Mouse (Mus musculus): ENCODE data around the gene Dbn1. TPM values are rescaled to one million over a fixed set of nuclear protein-coding genes. Genes with fewer than 3 reads are reported as not detected.

Dbn1 gene
- polyA plus RNA-seq, 1 experiment from 2014 or later = 518 TPM

DNA sequence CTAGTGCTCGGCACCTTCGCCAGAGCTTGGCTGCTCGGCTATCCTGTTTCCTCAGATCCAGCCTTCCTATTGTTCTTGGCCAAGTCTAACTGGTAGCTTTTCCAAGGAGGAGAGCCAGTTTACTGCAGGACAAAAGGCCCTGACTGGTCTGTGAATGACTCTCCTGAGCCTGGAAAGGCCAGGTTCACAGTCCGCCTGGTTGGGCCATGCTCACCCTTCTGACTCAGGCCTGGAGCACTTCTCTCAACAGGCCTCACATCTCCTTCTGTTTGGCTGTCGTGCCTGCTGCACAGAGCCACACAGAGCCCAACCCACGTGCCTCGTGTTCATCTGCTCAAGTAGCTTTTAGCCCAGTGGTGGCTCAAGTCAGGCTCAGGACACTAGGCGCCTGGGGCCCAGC is 34.8 kb upstream of the Dbn1 start:
- DNase-seq (ENCODE audit: low spot score) = no peak
- peaks cover 15% of the 10 kb centered on the region for H3K36me3 ChIP-seq
- peak overlapping the region; percentile 70; the same call in 1 of the 2 replicates for H3K27ac ChIP-seq
- peaks cover 17% of the 10 kb centered on the region for H3K4me1 ChIP-seq (replicated peaks)
- no peaks in the 10 kb centered on the region for H3K27me3 ChIP-seq (ENCODE audit: insufficient read depth, poor library complexity, severe bottlenecking)
- 63% methylated on average over 8 of the region's 8 CpGs for WGBS
- no peaks in the 10 kb centered on the region for H3K9me3 ChIP-seq
- no peak overlapping the region for H3K4me3 ChIP-seq

GRCm38 (mm10) chr13:55519606-55520005 is 31.7 kb upstream of the Dbn1 start:
- H3K27me3 ChIP-seq (ENCODE audit: insufficient read depth, poor library complexity, severe bottlenecking) = peaks cover 8% of the 10 kb centered on the region
- no peak for DNase-seq (ENCODE audit: low spot score)
- H3K36me3 ChIP-seq = peaks cover 15% of the 10 kb centered on the region
- H3K27ac ChIP-seq = no peak overlapping the region
- peaks cover 17% of the 10 kb centered on the region for H3K4me1 ChIP-seq (replicated peaks)
- H3K9me3 ChIP-seq = no peaks in the 10 kb centered on the region
- 88% methylated on average over 4 of the region's 4 CpGs for WGBS
- no peak overlapping the region for H3K4me3 ChIP-seq

- peaks cover 11% of the 10 kb centered on the region for H3K27me3 ChIP-seq (ENCODE audit: insufficient read depth, poor library complexity, severe bottlenecking)
- WGBS = 6% methylated on average over 5 of the region's 5 CpGs
Observed at GRCm38 (mm10) chr13:55516955-55517354, 29.0 kb upstream of the Dbn1 start.

DNA sequence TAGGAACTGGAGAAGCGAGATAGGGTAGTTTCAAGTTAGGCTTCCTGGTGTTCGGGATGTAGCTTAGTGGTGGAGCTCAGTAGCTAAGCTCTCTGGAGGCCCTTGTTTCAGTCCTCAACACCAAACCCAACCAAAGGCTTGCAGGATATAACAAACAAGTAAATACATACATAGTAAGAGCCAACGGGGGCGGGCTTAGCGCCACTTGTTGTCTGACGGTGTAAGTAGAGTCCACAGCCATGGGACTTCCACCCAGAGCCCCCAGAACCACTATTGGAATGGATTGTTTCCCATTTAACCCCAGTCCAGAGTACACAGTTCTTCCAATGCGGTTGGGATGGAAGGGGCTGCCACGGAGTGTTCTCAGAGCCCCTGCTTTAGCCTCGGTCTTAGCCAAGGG is 25.9 kb upstream of the Dbn1 start:
- 40% methylated on average over 9 of the region's 9 CpGs for WGBS

More at GRCm38 (mm10) chr13:55516955-55517354, 29.0 kb upstream of the Dbn1 start:
- Histone ChIP-seq H3K4me1 (replicated peaks) (peaks cover 21% of the 10 kb centered on the region), H3K27ac (no peak overlapping the region), H3K9me3 (no peaks in the 10 kb centered on the region), H3K36me3 (no peaks in the 10 kb centered on the region), H3K4me3 (no peak overlapping the region)
- DNase-seq (ENCODE audit: low spot score) = peak; percentile 88

DNA sequence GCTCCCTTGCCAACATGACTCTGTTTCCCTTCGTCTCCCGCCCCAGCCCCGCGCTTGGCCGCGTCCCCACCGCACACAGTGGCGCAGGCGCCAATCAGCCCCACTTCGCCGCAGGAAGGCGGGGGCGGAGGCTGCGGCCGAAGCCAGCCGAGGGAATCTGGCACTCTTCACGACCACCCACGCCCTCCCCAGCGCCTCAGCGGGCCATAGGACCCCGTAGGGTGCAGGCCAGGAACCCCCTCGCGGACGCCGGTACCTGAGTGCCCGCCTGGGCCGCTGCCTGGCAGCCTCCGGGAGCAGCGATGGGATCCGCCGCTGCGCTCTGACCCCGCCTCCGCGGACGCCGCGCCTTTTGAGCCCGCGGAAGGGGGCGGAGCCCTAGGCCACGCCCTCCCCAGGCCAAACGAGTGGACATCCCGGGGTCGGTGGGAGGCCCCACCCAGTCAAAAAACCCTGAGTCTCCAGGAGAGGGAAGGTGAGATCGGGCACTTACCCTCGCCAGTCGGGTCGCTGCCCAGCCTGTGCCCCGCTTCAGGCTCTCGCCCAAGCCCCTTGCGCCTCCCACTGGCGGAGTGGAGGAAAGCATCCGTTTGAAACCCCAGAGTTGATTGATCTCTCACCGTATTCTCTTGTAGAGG is 25.3 kb upstream of the Dbn1 start, which contains the start of gene Pdlim7:
TSS of gene Pdlim7 (minus strand) at position 566 of the 638 bp plus-strand sequence.
- Histone ChIP-seq H3K4me1 (replicated peaks) (peaks cover 49% of the 10 kb centered on the region), H3K27ac (peak within 1 kb of the TSS; percentile 96), H3K36me3 (peaks cover 34% of the 10 kb centered on the region), H3K4me3 (peak within 1 kb of the TSS; percentile 92), H3K27me3 (ENCODE audit: insufficient read depth, poor library complexity, severe bottlenecking) (peaks cover 11% of the 10 kb centered on the region), H3K9me3 (no peaks in the 10 kb centered on the region)
- under 1% methylated on average over 55 of the region's 55 CpGs for WGBS
- peak; percentile 92 for DNase-seq (ENCODE audit: low spot score)

More for the DNA sequence above, 25.9 kb upstream of the Dbn1 start:
- peaks cover 43% of the 10 kb centered on the region for H3K4me1 ChIP-seq (replicated peaks)
- H3K27ac ChIP-seq = no peak overlapping the region
- peaks cover 28% of the 10 kb centered on the region for H3K36me3 ChIP-seq
- H3K9me3 ChIP-seq = no peaks in the 10 kb centered on the region
- peak overlapping the region; percentile 92 for H3K4me3 ChIP-seq
- DNase-seq (ENCODE audit: low spot score) = no peak
- peaks cover 11% of the 10 kb centered on the region for H3K27me3 ChIP-seq (ENCODE audit: insufficient read depth, poor library complexity, severe bottlenecking)

DNA sequence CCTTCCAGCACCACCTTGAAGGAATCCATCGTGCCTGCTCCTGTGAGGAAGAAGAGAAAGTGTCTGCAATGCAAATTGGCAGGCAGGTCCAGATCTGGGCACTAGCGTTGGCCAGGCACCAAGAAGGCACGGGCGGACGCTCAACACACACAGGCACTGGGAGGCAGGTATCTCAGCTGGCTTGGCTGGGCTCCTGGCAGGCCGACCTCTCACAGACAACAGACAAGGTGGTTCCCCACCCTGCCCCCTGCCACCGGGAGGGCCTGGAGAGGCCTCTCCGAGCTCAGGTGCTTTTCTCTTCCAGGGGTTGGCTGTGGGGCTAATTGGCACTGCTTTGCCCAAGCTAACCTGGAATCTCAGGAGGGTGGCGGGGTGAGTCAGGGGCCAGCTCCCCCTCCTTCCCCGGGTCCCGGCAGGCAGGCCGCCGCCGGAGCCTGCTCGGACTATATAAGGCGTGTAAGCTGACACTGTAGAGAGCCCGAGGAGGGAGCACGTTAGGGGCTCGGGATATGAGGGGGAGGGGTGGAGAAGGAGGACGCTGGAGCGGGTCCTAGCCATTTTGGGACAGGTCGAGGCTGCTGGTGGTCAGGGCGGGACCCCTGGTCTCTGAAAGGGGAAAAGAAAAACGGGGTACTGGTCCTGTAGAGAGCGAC is 24.6 kb upstream of the Dbn1 start:
- Histone ChIP-seq H3K27ac (peak overlapping the region; percentile 96), H3K9me3 (no peaks in the 10 kb centered on the region), H3K27me3 (ENCODE audit: insufficient read depth, poor library complexity, severe bottlenecking) (peaks cover 11% of the 10 kb centered on the region), H3K4me3 (peak overlapping the region; percentile 92), H3K36me3 (peaks cover 41% of the 10 kb centered on the region), H3K4me1 (replicated peaks) (peaks cover 52% of the 10 kb centered on the region)
- DNase-seq (ENCODE audit: low spot score) = peak; percentile 76
- 4% methylated on average over 25 of the region's 25 CpGs for WGBS

GRCm38 (mm10) chr13:55511492-55511861 is 23.6 kb upstream of the Dbn1 start:
- Histone ChIP-seq H3K27ac (peak overlapping the region; percentile 96), H3K4me1 (replicated peaks) (peaks cover 52% of the 10 kb centered on the region), H3K27me3 (ENCODE audit: insufficient read depth, poor library complexity, severe bottlenecking) (peaks cover 11% of the 10 kb centered on the region), H3K4me3 (peak overlapping the region; percentile 92), H3K36me3 (peaks cover 52% of the 10 kb centered on the region), H3K9me3 (no peaks in the 10 kb centered on the region)
- WGBS = 42% methylated on average over 5 of the region's 5 CpGs
- peak; percentile 42 for DNase-seq (ENCODE audit: low spot score)

DNA sequence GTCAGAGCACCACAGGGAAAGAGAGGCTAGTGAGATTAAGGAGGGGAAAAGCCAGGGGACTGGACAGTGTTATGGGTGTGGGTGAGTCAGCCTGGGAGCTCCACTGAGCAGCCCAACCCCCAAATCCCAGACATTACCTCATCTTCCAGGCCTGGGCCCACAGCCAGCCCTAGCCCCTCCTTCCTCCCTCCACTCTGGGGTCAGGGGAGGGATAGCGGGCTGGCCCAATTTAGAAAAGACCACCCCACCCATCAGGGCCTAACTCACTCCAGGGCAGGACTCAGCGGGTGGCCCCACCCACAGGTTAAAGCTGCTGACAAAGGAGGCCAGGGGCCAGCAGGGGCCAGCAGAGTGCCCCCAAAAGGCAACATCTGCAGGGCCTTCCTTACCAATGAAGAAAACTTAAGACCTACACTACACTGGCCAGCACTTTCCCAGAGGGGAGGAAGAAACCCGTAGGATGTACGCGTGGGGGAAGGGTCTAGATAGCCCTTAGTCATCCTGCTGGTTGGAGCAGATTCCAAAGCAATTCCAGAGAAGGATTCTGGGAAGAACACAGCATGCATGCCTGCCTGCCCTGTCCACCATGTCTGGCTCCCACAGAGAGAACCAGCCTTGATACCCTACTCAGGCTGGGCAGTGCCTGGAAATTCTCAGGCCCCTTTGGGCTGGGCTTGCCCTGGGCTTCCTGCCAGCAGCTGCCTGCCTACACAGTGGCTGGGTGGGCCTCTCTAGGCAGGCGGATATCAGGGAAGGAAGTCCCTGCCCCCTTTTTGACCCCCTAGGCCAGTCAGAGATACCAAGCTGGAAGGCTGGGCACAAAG is 23.0 kb upstream of the Dbn1 start:
- peak; percentile 51 for DNase-seq (ENCODE audit: low spot score)
- WGBS = 14% methylated on average over 6 of the region's 6 CpGs
- peaks cover 58% of the 10 kb centered on the region for H3K36me3 ChIP-seq
- peaks cover 11% of the 10 kb centered on the region for H3K27me3 ChIP-seq (ENCODE audit: insufficient read depth, poor library complexity, severe bottlenecking)
- H3K4me3 ChIP-seq = peak overlapping the region; percentile 92
- H3K4me1 ChIP-seq (replicated peaks) = peaks cover 52% of the 10 kb centered on the region
- peak overlapping the region; percentile 96 for H3K27ac ChIP-seq
- H3K9me3 ChIP-seq = no peaks in the 10 kb centered on the region

DNA sequence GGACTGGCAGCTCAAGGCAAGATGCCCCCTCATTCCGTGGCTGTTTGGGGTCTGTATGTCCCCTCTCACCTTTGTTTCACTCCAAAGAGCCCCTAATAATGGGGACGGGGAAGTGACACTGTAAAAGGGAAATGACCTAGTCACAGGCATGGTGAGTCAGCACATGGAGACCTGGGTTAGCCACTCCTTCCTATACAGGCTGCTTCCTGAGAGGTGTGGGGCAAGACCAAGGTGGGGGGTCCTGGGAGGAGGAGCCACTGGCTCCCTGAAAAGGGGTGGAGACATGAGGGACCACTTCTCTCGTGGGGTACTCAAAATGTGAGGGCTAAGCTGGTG is 22.4 kb upstream of the Dbn1 start:
- H3K27ac ChIP-seq = peak overlapping the region; percentile 96
- no peak for DNase-seq (ENCODE audit: low spot score)
- peaks cover 10% of the 10 kb centered on the region for H3K27me3 ChIP-seq (ENCODE audit: insufficient read depth, poor library complexity, severe bottlenecking)
- H3K4me1 ChIP-seq (replicated peaks) = peaks cover 52% of the 10 kb centered on the region
- H3K4me3 ChIP-seq = peak overlapping the region; percentile 92; the same call in 1 of the 2 replicates
- 50% methylated on average over 3 of the region's 3 CpGs for WGBS
- peaks cover 64% of the 10 kb centered on the region for H3K36me3 ChIP-seq
- H3K9me3 ChIP-seq = no peaks in the 10 kb centered on the region

DNA sequence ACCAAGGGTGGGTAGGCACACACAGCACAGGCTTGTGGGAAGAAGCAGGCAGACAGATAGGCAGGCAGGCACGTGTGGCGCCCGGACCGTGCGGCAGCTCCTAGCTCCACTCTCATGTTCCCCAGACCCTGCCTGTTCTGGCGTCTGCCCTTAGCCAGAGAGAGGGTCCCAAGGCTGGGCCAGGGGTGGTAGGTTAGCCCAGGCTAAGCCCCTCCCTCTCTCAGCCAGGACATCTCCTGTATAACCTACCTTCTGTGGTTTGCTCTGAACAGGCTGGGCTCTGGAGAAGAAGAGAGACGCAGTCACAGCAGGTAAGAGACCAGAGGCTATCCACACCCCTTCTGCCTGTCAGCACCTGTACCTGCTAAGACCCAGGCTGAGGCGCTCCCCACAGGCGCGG is 20.6 kb upstream of the Dbn1 start:
- no peak overlapping the region for H3K4me3 ChIP-seq
- no peak overlapping the region for H3K27ac ChIP-seq
- no peaks in the 10 kb centered on the region for H3K9me3 ChIP-seq
- 94% methylated on average over 10 of the region's 10 CpGs for WGBS
- no peak for DNase-seq (ENCODE audit: low spot score)
- peaks cover 81% of the 10 kb centered on the region for H3K36me3 ChIP-seq
- peaks cover 47% of the 10 kb centered on the region for H3K4me1 ChIP-seq (replicated peaks)
- no peaks in the 10 kb centered on the region for H3K27me3 ChIP-seq (ENCODE audit: insufficient read depth, poor library complexity, severe bottlenecking)

DNA sequence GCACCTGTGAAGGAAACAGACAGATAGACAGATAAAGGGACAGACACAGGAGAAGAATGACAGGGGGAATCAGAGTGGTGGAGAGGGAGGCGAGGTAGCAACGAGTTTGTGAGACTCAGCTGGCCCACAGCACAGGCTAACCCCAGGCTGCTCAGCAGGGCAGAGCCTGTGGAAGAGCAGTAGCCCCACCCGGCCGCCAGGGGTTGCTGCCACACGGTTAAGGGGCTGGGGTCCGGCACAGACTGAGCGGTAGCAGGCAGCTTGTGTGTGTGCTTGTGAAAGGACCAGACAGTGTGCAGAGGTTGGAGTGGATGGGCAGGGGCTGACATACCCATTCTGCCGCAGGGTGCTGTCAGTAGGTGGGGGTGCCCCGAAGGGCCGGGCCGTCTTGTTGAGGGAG is 20.0 kb upstream of the Dbn1 start:
- DNase-seq (ENCODE audit: low spot score) = no peak
- no peak overlapping the region for H3K27ac ChIP-seq
- WGBS = 63% methylated on average over 11 of the region's 11 CpGs

DNA sequence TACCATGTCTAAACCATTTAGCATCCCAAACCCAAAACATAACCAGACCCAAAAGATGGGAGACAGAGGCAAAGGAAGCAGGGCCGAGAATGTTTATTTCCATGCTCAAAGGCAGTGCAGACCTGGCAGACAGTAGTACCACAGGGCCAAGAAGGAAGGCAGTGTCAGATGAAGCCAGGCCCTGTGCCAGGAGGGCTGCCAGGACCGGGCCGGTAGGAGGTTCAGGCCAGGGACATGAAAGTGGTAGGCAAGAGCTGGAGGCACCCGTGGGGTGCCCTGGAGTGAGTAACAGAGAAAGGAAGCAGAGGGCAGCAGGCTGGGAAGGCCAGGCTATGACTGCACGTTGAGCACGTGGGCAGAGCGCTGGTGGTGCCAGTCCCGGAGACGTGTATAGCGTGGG is 18.8 kb upstream of the Dbn1 start:
- Histone ChIP-seq H3K27me3 (ENCODE audit: insufficient read depth, poor library complexity, severe bottlenecking) (no peaks in the 10 kb centered on the region), H3K4me1 (replicated peaks) (peaks cover 29% of the 10 kb centered on the region), H3K4me3 (no peak overlapping the region), H3K36me3 (peaks cover 99% of the 10 kb centered on the region), H3K9me3 (no peaks in the 10 kb centered on the region), H3K27ac (no peak overlapping the region)
- WGBS = 95% methylated on average over 10 of the region's 10 CpGs
- DNase-seq (ENCODE audit: low spot score) = no peak

More for the DNA sequence above, 20.0 kb upstream of the Dbn1 start:
- Histone ChIP-seq H3K36me3 (peaks cover 88% of the 10 kb centered on the region), H3K27me3 (ENCODE audit: insufficient read depth, poor library complexity, severe bottlenecking) (no peaks in the 10 kb centered on the region), H3K9me3 (no peaks in the 10 kb centered on the region), H3K4me1 (replicated peaks) (peaks cover 40% of the 10 kb centered on the region), H3K4me3 (peak overlapping the region; percentile 13)

DNA sequence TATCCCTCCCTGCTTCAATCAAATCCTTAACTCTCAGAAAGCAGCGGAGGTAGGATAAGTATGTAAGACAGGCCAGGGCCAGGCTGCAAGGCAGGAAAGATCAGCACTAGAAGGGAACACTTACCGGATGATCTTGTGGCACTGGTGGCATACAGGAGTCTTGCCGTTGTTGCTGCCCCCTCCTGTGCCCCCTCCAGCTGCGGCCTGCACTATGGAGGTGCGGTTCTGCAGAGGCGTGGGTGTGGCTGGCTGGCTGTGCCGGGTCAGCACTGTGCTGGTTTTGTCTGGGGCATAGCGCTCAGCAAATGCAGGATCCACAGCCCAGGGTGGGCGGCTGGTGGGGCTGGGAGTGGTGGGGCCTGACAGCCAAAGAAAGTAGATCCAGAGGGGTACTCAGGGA is 17.9 kb upstream of the Dbn1 start:
- H3K27ac ChIP-seq = no peak overlapping the region
- DNase-seq (ENCODE audit: low spot score) = no peak
- peaks cover 20% of the 10 kb centered on the region for H3K4me1 ChIP-seq (replicated peaks)
- H3K27me3 ChIP-seq (ENCODE audit: insufficient read depth, poor library complexity, severe bottlenecking) = no peaks in the 10 kb centered on the region
- peaks cover 94% of the 10 kb centered on the region for H3K36me3 ChIP-seq
- WGBS = 94% methylated on average over 9 of the region's 9 CpGs
- H3K4me3 ChIP-seq = no peak overlapping the region
- H3K9me3 ChIP-seq = no peaks in the 10 kb centered on the region

Data from hindbrain, embryonic 10.5 days (tissue).